Mouse (Mus musculus) erythroblast, embryonic 14.5 days (primary cell): ENCODE data around the gene Slk. TPM values are rescaled to one million over a fixed set of nuclear protein-coding genes. Genes with fewer than 3 reads are reported as not detected.

Source experiments
- H3K27me3 ChIP-seq: 2 replicates; pipeline ENCODE4 v1.6.1; 2012; ENCODE audit warnings: inconsistent platforms; ENCODE audit not compliant: control insufficient read depth
- H3K36me3 ChIP-seq: 2 replicates; pipeline ENCODE4 v1.6.1; 2012; ENCODE audit warnings: mild to moderate bottlenecking, inconsistent platforms; ENCODE audit not compliant: control insufficient read depth
- H3K4me1 ChIP-seq: 2 replicates; pipeline ENCODE4 v1.6.1; 2012; ENCODE audit warnings: inconsistent platforms; ENCODE audit not compliant: control insufficient read depth
- H3K4me3 ChIP-seq: replicated peaks from 2 replicates; pipeline ENCODE3; 2012; ENCODE audit warnings: moderate library complexity, mild to moderate bottlenecking, inconsistent platforms
- H3K9me3 ChIP-seq: 2 replicates; pipeline ENCODE4 v1.6.1; 2012; ENCODE audit warnings: low read length, inconsistent platforms, mixed read lengths; ENCODE audit not compliant: control insufficient read depth
- GATA1 ChIP-seq: IDR thresholded peaks from 2 replicates; pipeline ENCODE4 v1.6.1; 2012; ENCODE audit warnings: low read length, inconsistent platforms, mixed read lengths
- TAL1 ChIP-seq: IDR thresholded peaks from 3 replicates; pipeline ENCODE4 v1.6.1; 2012; ENCODE audit warnings: low read length, inconsistent platforms, mixed read lengths
- polyA plus RNA-seq: library from polyadenylated mRNA; stranded (reverse); fragments of >175 nt; gene quantifications from 2 replicates; pipeline ENCODE4 v1.2.3, GENCODE M21; 2012

Slk gene
- 0.96 and 1.1 TPM in 2 replicates for polyA plus RNA-seq

DNA sequence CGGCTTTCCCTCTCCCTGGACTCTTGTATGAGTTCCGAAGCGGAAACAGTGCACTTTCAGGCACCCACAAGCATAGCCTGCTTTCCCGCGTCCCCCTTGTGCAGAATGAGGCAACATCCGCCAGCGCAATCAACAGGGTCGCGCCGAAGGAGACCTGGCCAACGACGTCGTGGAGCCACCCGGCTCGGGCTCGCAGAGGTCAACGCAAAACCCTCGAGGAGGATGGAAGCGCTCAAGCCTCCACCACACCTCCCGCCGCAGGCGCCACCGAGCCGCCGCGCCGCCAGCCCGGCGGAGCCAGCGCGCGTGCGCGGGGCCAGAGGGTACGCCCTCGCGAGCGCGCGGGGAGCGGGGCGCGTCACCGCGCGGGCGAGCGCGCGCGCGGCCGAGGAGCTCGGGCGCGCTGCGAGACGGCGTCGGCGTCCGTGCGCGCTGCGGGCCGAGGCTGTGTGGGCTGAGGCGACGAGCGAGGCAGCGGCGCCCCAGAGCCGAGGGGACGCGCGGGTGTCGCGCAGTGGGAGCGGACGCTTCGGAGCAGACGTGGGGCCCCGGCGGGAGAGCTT, at the start of gene Slk:
TSS of gene Slk (plus strand) at position 454 of the 563 bp plus-strand sequence.
- no peaks in the 10 kb centered on the region for H3K27me3 ChIP-seq
- peaks cover 39% of the 10 kb centered on the region for H3K4me1 ChIP-seq
- no peak for TF ChIP-seq GATA1
- no peak for TF ChIP-seq TAL1
- H3K4me3 ChIP-seq = peak within 1 kb of the TSS; percentile 86
- no peaks in the 10 kb centered on the region for H3K9me3 ChIP-seq
- H3K36me3 ChIP-seq = peaks cover 4% of the 10 kb centered on the region; the same call in 1 of the 2 replicates

DNA sequence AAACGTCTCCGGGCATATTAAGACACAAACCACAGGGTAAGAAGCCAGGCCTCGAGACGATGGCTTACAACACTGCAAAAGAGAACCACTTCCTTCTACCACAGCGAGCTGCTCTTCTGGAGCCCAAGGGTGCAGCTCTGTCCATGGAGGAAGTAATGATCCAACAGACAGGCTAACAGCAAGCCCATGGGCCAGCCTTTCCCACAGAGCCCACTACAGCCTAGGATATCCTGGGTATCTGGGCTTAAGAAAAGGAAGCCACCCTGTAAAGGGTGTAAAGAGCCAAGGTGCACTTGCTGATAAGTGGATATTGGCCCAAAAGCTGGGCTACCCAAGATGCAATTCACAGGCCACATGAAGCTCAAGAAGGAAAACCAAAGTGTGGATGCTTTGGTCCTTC, 48.2 kb upstream of the Slk start:
- peaks cover 33% of the 10 kb centered on the region for H3K4me1 ChIP-seq
- H3K36me3 ChIP-seq = peaks cover 21% of the 10 kb centered on the region
- no peak overlapping the region for H3K4me3 ChIP-seq
- no peaks in the 10 kb centered on the region for H3K27me3 ChIP-seq
- TF ChIP-seq GATA1 (no peak), TAL1 (0 out of 3 replicates have a peak, but pooled peaks have one; percentile 24)
- H3K9me3 ChIP-seq = peaks cover 2% of the 10 kb centered on the region; the same call in 1 of the 2 replicates

DNA sequence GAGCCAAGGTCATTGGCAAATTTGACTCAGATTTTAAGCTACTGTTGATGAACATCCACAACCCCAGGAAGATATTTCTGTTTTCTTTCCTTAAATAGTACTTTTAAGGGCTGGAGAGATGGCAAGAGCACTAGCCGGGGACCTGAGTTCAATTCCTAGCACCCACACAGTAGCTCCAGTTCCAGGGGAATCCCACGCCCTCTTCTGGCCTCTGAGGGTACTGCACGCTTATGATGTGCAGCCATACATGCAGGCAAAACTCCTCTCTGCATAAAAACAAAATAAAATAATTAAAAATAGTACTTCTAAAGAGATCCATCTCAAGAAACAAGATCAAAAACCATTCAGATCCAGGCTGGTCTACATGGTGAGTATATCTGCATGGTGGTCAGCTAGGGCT, 47.0 kb upstream of the Slk start:
- Histone ChIP-seq H3K4me3 (no peak overlapping the region), H3K9me3 (peaks cover 2% of the 10 kb centered on the region; the same call in 1 of the 2 replicates), H3K36me3 (peaks cover 17% of the 10 kb centered on the region), H3K4me1 (peaks cover 44% of the 10 kb centered on the region), H3K27me3 (no peaks in the 10 kb centered on the region)
- TF ChIP-seq TAL1 = no peak
- no peak for TF ChIP-seq GATA1

DNA sequence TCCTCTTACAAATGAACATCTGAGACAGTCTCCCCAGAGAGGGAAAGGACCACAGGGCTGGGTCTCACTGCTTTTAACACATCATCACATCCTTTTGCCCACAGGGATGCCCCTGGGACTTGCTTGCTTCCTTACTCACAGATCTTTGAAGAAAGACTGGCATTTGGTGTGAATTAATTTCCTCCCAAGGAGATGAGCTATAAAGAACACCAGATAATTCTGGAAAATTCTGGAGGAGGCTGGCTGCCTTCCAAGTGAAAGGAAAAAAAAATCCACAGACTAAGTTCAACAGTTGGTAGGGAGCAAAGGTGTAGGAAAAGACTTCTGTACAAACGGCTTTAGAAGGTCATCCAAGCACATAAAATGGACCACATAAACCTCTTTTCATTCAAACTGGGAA, 45.3 kb upstream of the Slk start:
- H3K9me3 ChIP-seq = peaks cover 2% of the 10 kb centered on the region; the same call in 1 of the 2 replicates
- peaks cover 56% of the 10 kb centered on the region for H3K4me1 ChIP-seq
- H3K36me3 ChIP-seq = peaks cover 12% of the 10 kb centered on the region
- H3K27me3 ChIP-seq = peaks cover 10% of the 10 kb centered on the region
- TF ChIP-seq GATA1 = no peak
- no peak for TF ChIP-seq TAL1
- H3K4me3 ChIP-seq = no peak overlapping the region

DNA sequence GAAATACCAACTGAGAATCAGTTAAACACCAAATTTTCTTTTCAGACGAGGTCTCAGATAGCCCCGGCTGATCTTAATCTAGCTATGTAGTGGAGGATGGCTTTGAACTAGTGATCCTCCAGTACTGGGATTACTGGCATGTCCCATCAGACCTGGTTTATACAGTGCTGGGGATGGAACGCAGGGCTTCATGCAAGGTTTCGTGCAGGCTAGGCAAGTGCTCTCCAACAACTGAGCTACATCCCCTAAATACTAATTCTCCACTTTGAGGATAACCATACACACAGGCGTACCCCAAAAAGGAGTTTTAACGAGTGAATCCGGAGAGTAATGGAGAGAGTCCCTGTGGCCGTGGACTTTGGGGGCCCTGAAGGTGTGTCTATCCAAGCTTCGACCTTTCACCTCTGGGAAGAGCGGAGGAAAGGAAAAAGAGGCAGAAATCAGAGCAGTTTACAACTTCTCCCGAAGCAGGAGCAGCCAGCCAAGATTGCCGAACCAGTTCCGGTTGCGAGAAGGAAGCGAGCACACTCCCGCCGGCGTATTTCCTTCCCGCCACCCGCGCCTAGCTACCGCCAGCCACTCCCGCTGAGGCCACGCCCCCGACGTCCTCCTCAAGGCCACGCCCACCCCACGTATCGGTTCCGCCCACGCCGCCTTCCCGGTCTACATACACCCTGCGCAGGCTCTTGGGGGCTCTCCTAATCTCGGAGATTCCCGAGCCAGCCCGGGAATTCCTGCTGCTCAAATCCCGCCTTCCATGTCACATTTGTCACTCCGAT, 42.8 kb upstream of the Slk start:
- peaks cover 42% of the 10 kb centered on the region for H3K4me1 ChIP-seq
- no peak for TF ChIP-seq TAL1
- no peak for TF ChIP-seq GATA1
- peak overlapping the region; percentile 72 for H3K4me3 ChIP-seq
- peaks cover 2% of the 10 kb centered on the region; the same call in 1 of the 2 replicates for H3K9me3 ChIP-seq
- peaks cover 8% of the 10 kb centered on the region for H3K36me3 ChIP-seq
- H3K27me3 ChIP-seq = peaks cover 17% of the 10 kb centered on the region

DNA sequence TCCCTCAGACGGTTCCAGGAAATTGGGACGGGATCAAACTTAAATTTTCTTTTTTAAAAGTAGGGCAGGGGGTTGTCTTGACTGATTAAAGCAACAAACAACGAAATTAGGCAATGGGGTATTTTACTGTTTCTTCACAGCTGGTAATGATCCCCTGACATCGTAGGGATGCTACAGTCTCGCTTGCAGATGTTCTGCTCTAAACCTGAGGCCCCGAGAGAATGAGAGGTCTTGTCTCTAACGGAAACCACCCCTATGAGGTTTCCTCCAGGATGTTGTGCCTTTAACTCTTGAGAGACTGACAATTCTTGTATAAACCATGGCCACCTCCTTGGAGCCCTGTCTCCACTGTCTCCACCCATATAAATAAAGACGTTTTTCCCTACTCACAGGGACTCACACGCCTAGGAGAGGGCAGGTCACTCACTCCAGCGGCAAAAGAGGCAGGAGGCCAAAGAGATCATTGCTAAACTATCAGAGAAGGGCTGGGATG, 42.1 kb upstream of the Slk start, which contains the start of gene Stn1:
TSS of gene Stn1 (minus strand) at position 208 of the 493 bp plus-strand sequence.
- H3K27me3 ChIP-seq = peaks cover 22% of the 10 kb centered on the region
- H3K9me3 ChIP-seq = peaks cover 2% of the 10 kb centered on the region; the same call in 1 of the 2 replicates
- peaks cover 38% of the 10 kb centered on the region for H3K4me1 ChIP-seq
- no peak for TF ChIP-seq TAL1
- TF ChIP-seq GATA1 = no peak
- H3K4me3 ChIP-seq = peak within 1 kb of the TSS; percentile 72
- peaks cover 8% of the 10 kb centered on the region for H3K36me3 ChIP-seq

DNA sequence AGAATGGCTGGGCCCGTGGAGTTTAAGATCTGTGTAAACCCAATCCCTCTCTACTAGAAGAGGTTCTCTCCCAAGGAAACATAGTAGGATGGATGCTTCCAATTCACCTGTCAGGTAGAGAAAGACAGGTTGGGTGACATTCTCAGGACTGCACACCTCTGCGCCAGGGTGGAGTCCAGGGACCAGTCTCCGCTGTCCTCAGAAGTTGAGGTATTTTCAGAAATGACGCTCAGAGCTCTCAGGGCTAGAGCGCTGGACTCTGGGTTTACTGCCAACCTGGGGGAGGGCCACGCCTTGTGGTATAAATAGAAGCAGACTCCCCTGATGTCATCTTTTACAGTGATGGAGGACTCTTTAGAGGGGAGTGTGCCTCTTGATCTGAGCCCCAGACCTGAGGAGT, 41.6 kb upstream of the Slk start:
- peak overlapping the region; percentile 72 for H3K4me3 ChIP-seq
- no peaks in the 10 kb centered on the region for H3K9me3 ChIP-seq
- peaks cover 26% of the 10 kb centered on the region for H3K27me3 ChIP-seq
- peaks cover 38% of the 10 kb centered on the region for H3K4me1 ChIP-seq
- TF ChIP-seq GATA1 (no peak), TAL1 (no peak)
- peaks cover 4% of the 10 kb centered on the region for H3K36me3 ChIP-seq

DNA sequence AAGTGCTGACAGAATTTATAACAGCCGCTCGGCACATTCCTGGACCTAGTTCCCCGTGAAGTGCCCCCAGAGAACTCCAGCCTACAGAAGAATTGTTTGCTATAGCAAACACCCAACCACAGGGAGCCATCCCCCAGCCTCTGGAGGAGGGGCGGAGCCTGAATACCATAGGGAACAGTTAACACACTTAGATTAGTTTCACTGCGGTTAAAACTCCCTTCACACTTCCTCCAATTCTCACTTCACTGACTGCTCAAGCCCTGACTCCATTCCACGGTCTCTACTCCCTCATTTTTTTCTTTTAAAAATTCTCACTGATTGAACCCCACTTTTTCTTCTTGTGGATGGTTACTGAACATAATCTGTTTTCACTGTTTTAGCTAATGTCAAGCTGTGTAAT, 40.7 kb upstream of the Slk start:
- no peaks in the 10 kb centered on the region for H3K9me3 ChIP-seq
- H3K4me3 ChIP-seq = no peak overlapping the region
- no peak for TF ChIP-seq GATA1
- no peaks in the 10 kb centered on the region for H3K36me3 ChIP-seq
- peaks cover 36% of the 10 kb centered on the region for H3K4me1 ChIP-seq
- H3K27me3 ChIP-seq = peaks cover 26% of the 10 kb centered on the region

DNA sequence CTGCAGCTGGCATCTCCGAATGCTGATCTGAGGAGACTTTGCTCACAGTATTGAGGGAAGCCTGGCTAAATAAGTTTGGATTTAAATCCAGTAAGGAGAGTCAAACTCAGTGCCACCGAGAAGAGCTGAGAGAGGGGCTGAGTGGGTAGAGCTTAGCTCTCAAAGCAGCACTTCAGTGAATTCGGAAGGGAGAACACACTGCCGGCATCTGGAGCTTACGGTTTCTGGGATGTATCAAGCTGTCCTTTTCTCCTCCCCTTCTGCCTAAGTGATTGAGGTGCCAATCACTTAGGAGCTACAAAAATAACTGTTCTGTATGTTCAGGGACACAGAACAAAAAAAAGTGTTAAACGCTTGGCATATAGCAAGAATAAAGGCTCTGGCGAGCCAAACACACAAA, 37.0 kb upstream of the Slk start:
- peaks cover 12% of the 10 kb centered on the region for H3K4me1 ChIP-seq
- TF ChIP-seq GATA1 = no peak
- TF ChIP-seq TAL1 = no peak
- no peaks in the 10 kb centered on the region for H3K36me3 ChIP-seq
- peaks cover 28% of the 10 kb centered on the region for H3K27me3 ChIP-seq
- H3K4me3 ChIP-seq = no peak overlapping the region
- no peaks in the 10 kb centered on the region for H3K9me3 ChIP-seq
